Mouse (Mus musculus) CH12.LX (cell line): ENCODE results near the gene Pabpn1l. TPM values are rescaled to one million over a fixed set of nuclear protein-coding genes. Genes with fewer than 3 reads are reported as not detected.

ENCODE experiments used
- DNase-seq: peaks from one replicate; pipeline ENCODE4 v3.0.0-alpha.2; 2013; ENCODE audit errors: extremely low read depth
- H3K27ac ChIP-seq: 2 replicates; pipeline ENCODE4 v1.5.1; 2012; ENCODE audit warnings: low read depth, mild to moderate bottlenecking, control low read depth, moderate library complexity; ENCODE audit not compliant: insufficient read depth
- H3K27me3 ChIP-seq: replicated peaks from 2 replicates; pipeline ENCODE3; 2012; ENCODE audit warnings: inconsistent platforms
- H3K36me3 ChIP-seq, 2 experiments: replicated peaks in 1 of 2; 2 replicates each; pipeline versions ENCODE3 to v1.6.1; 2012; ENCODE audit warnings: inconsistent platforms in 1 of 2, low read length in 1 of 2, mild to moderate bottlenecking in 1 of 2, mixed read lengths in 1 of 2, moderate library complexity in 1 of 2; ENCODE audit not compliant: control insufficient read depth in 1 of 2, insufficient read depth in 1 of 2
- H3K4me1 ChIP-seq, 2 experiments: 2 replicates each; pipeline ENCODE4 v1.6.1; 2012; ENCODE audit warnings: inconsistent platforms in 1 of 2, moderate library complexity in 1 of 2; ENCODE audit not compliant: insufficient read depth in 2 of 2, control insufficient read depth in 1 of 2
- H3K4me2 ChIP-seq: 2 replicates; pipeline ENCODE4 v1.6.1; 2012; ENCODE audit warnings: low read depth, mild to moderate bottlenecking, control low read depth; ENCODE audit not compliant: poor library complexity, insufficient read depth, severe bottlenecking
- H3K4me3 ChIP-seq, 3 experiments: fragments of 150-350 bp in 1 of 3; sonication (generic) in 1 of 3; replicated peaks in 1 of 3; 2 replicates each; pipeline versions ENCODE3 to v1.5.1; 2011 to 2012; ENCODE audit warnings: low read depth in 2 of 3, low read length in 2 of 3, mild to moderate bottlenecking in 2 of 3, moderate library complexity in 2 of 3, control low read depth in 1 of 3, improper control_type of control experiment in 1 of 3, inconsistent platforms in 1 of 3, mixed read lengths in 1 of 3; ENCODE audit not compliant: poor library complexity in 1 of 3
- H3K79me2 ChIP-seq: replicated peaks from 2 replicates; pipeline ENCODE4 v1.6.1; 2012; ENCODE audit warnings: mild to moderate bottlenecking, moderate library complexity; ENCODE audit not compliant: control insufficient read depth, poor library complexity, insufficient read depth, severe bottlenecking; ENCODE audit errors: extremely low read depth
- H3K9ac ChIP-seq: 2 replicates; pipeline ENCODE4 v1.6.1; 2012; ENCODE audit warnings: low read depth, mild to moderate bottlenecking, control low read depth, moderate library complexity; ENCODE audit not compliant: insufficient read depth
- H3K9me3 ChIP-seq: replicated peaks from 2 replicates; pipeline ENCODE3; 2012; ENCODE audit warnings: low read length, inconsistent platforms, mixed read lengths
- CHD1 ChIP-seq: IDR thresholded peaks from 2 replicates; pipeline ENCODE4 v1.6.1; 2012; ENCODE audit warnings: low read depth, low read length, improper control_type of control experiment, inconsistent platforms
- EP300 ChIP-seq: IDR thresholded peaks from 2 replicates; pipeline ENCODE4 v1.6.1; 2011; ENCODE audit warnings: low read length, improper control_type of control experiment
- ETS1 ChIP-seq: conservative IDR thresholded peaks from 2 replicates; pipeline ENCODE4 v1.6.1; 2012; ENCODE audit warnings: low read depth, mild to moderate bottlenecking, inconsistent platforms, low read length, improper control_type of control experiment, moderate library complexity
- IRF4 ChIP-seq: IDR thresholded peaks from 2 replicates; pipeline ENCODE4 v1.6.1; 2014; ENCODE audit warnings: low read depth, mild to moderate bottlenecking, inconsistent platforms, low read length, improper control_type of control experiment
- PAX5 ChIP-seq: IDR thresholded peaks from 2 replicates; pipeline ENCODE4 v1.6.1; 2012; ENCODE audit warnings: low read length, inconsistent platforms, mixed read lengths
- POLR2AphosphoS2 ChIP-seq: IDR thresholded peaks from 2 replicates; pipeline ENCODE4 v1.6.1; 2011; ENCODE audit warnings: low read depth, low read length, improper control_type of control experiment
- RAD21 ChIP-seq: IDR thresholded peaks from 2 replicates; pipeline ENCODE4 v1.6.1; 2011; ENCODE audit warnings: low read depth, mild to moderate bottlenecking, low read length, improper control_type of control experiment, moderate library complexity
- USF1 ChIP-seq: IDR thresholded peaks from 2 replicates; pipeline ENCODE4 v1.6.1; 2014; ENCODE audit warnings: low read depth, mild to moderate bottlenecking, inconsistent platforms, low read length, improper control_type of control experiment
- ZC3H11A ChIP-seq: IDR thresholded peaks from 2 replicates; pipeline ENCODE4 v1.6.1; 2012; ENCODE audit warnings: low read depth, mild to moderate bottlenecking, inconsistent platforms, low read length, improper control_type of control experiment
- dilution Hi-C: fragments of 300-500 bp; cut with MboI; formaldehyde crosslinking; loops from 2 replicates; pipeline ENCODE4 v1.14.3; 2020; ENCODE audit warnings: low sequenced_read_pairs; ENCODE audit not compliant: extremely low pct_unique_long_range_greater_than_20kb, extremely low pct_ligation_motif_present
- in situ Hi-C: fragments of 300-500 bp; cut with MboI; formaldehyde crosslinking; loops from 3 replicates; pipeline ENCODE4 v1.14.3; 2019; ENCODE audit warnings: low sequenced_read_pairs, low pct_ligation_motif_present, low pct_unique_long_range_greater_than_20kb, mixed read lengths
- polyA plus RNA-seq: library from polyadenylated mRNA; unstranded; fragments of >175 nt; gene quantifications from 2 replicates; pipeline ENCODE4 v1.2.1, GENCODE M21; 2012; ENCODE audit warnings: low read depth; ENCODE audit not compliant: insufficient read length
- total RNA-seq, 2 experiments: library from RNA; depleted of rRNA; stranded (reverse); fragments of 300-350 nt in 1 of 2; fragments of >200 nt in 1 of 2; gene quantifications; 2 replicates each; pipeline ENCODE4 v1.2.3; 2012 to 2014

The Pabpn1l gene
- total and polyA plus RNA-seq, 3 experiments, result not detected

GRCm38 (mm10) chr8:122663106-122663505 lies 40.6 kb upstream of the Pabpn1l start:
- Histone ChIP-seq H3K79me2 (no peaks in the 10 kb centered on the region), H3K4me1 (peaks cover 20 to 51% of the 10 kb centered on the region in 2 experiments), H3K4me3 (no peak overlapping the region)

GRCm38 (mm10) chr8:122661894-122662293 lies 39.4 kb upstream of the Pabpn1l start:
- no peak overlapping the region for H3K4me3 ChIP-seq
- peaks cover 20 to 95% of the 10 kb centered on the region in 2 experiments for H3K36me3 ChIP-seq
- dilution Hi-C loops (no loop called here), in situ Hi-C loops (no loop called here)
- DNase-seq, result no peak
- H3K9ac ChIP-seq, result no peak overlapping the region
- H3K4me1 ChIP-seq, result peaks cover 19 to 39% of the 10 kb centered on the region in 2 experiments
- H3K9me3 ChIP-seq, result no peaks in the 10 kb centered on the region
- no peaks in the 10 kb centered on the region for H3K27me3 ChIP-seq
- no peaks in the 10 kb centered on the region for H3K79me2 ChIP-seq
- H3K4me2 ChIP-seq, result no peak overlapping the region
- TF ChIP-seq IRF4 (no peak), USF1 (no peak), POLR2AphosphoS2 (no peak)
- no peak overlapping the region for H3K27ac ChIP-seq

More at GRCm38 (mm10) chr8:122663106-122663505, 40.6 kb upstream of the Pabpn1l start:
- dilution Hi-C loops, result no loop called here
- no peaks in the 10 kb centered on the region for H3K27me3 ChIP-seq
- TF ChIP-seq ETS1, result no peak
- TF ChIP-seq PAX5, result no peak
- no peak for TF ChIP-seq ZC3H11A
- TF ChIP-seq, all 38 proteins: peak for 0
- in situ Hi-C loops, result no loop called here
- DNase-seq, result no peak
- Histone ChIP-seq H3K4me2 (no peak overlapping the region), H3K9me3 (no peaks in the 10 kb centered on the region), H3K9ac (no peak overlapping the region), H3K36me3 (peaks cover 20 to 95% of the 10 kb centered on the region in 2 experiments), H3K27ac (no peak overlapping the region)

- Histone ChIP-seq H3K9ac (no peak overlapping the region), H3K4me2 (no peak overlapping the region), H3K9me3 (no peaks in the 10 kb centered on the region), H3K4me1 (peaks cover 14 to 32% of the 10 kb centered on the region in 2 experiments)
- no peak for DNase-seq
- dilution Hi-C loops, result no loop called here
- in situ Hi-C loops, result no loop called here
- TF ChIP-seq CHD1 (no peak), RAD21 (no peak), EP300 (no peak)
- TF ChIP-seq, all 38 proteins: peak for 0
- Histone ChIP-seq H3K4me3 (no peak overlapping the region), H3K27ac (no peak overlapping the region), H3K79me2 (no peaks in the 10 kb centered on the region), H3K36me3 (peaks cover 20 to 96% of the 10 kb centered on the region in 2 experiments), H3K27me3 (no peaks in the 10 kb centered on the region)
Observed at GRCm38 (mm10) chr8:122661138-122661537, 38.6 kb upstream of the Pabpn1l start.
